Mouse (Mus musculus) spleen, adult 2 months (tissue): ENCODE data around the gene Pacsin2. TPM values are rescaled to one million over a fixed set of nuclear protein-coding genes. Genes with fewer than 3 reads are reported as not detected.
"Not testable (repeated sequence)": the region's sequence is repeated elsewhere in the genome, so short reads cannot be mapped to it uniquely, and the experiment has no call there.

ENCODE experiments used
- DNase-seq, 2 experiments: peaks; one replicate each; pipeline versions ENCODE4 v3.0.0 to v3.0.0-alpha.2; 2012 to 2021; ENCODE audit warnings: low spot score in 2 of 2, low read depth in 1 of 2
- H3K27ac ChIP-seq: fragments of 200-500 bp; 2 replicates; pipeline ENCODE4 v1.5.1; 2012; ENCODE audit warnings: low read length, inconsistent platforms; ENCODE audit not compliant: insufficient read depth
- H3K27me3 ChIP-seq: fragments of 200-500 bp; 2 replicates; pipeline ENCODE4 v1.6.1; 2012; ENCODE audit warnings: mild to moderate bottlenecking, moderate library complexity, low read length, inconsistent platforms; ENCODE audit not compliant: control insufficient read depth, insufficient read depth
- H3K36me3 ChIP-seq: fragments of 200-500 bp; 2 replicates; pipeline ENCODE4 v1.6.1; 2012; ENCODE audit warnings: mild to moderate bottlenecking, low read length, inconsistent platforms; ENCODE audit not compliant: control insufficient read depth, insufficient read depth
- H3K4me1 ChIP-seq: fragments of 200-500 bp; 2 replicates; pipeline ENCODE4 v1.6.1; 2011; ENCODE audit warnings: inconsistent platforms; ENCODE audit not compliant: control insufficient read depth, insufficient read depth, insufficient read length
- H3K4me3 ChIP-seq: fragments of 200-500 bp; 2 replicates; pipeline ENCODE4 v1.5.1; 2011; ENCODE audit warnings: mild to moderate bottlenecking, inconsistent platforms; ENCODE audit not compliant: insufficient read depth, insufficient read length; ENCODE audit errors: extremely low read depth
- CTCF ChIP-seq: fragments of 200-500 bp; IDR thresholded peaks from 2 replicates; pipeline ENCODE4 v1.5.1; 2011; ENCODE audit warnings: mild to moderate bottlenecking, inconsistent platforms; ENCODE audit not compliant: insufficient read depth, insufficient read length, insufficient replicate concordance; ENCODE audit errors: extremely low read depth
- POLR2A ChIP-seq: fragments of 200-500 bp; IDR thresholded peaks from 2 replicates; pipeline ENCODE4 v1.6.1; 2011; ENCODE audit warnings: low read depth, low read length, inconsistent platforms
- WGBS: fragments of 180-500 bp; shearing (Covaris S2); methylation state at CpG from one replicate; pipeline ENCODE4 v1.1.7; 2018; 5-methylcytosine and 5-hydroxymethylcytosine counted together
- polyA plus RNA-seq: library from polyadenylated mRNA; depleted of rRNA; stranded (reverse); fragments of >200 nt; gene quantifications from 2 replicates; pipeline ENCODE4 v1.2.3, GENCODE M21; 2012

Gene Pacsin2
- polyA plus RNA-seq, 1 experiment, result 27.6 TPM

GRCm38 (mm10) chr15:83463369-83464082, 880 bp downstream of the Pacsin2 start:
- H3K4me1 ChIP-seq, result peaks cover 3% of the 10 kb centered on the region; the same call in 1 of the 2 replicates
- peak overlapping the region; percentile 80 for H3K4me3 ChIP-seq
- no peaks in the 10 kb centered on the region for H3K36me3 ChIP-seq
- no peaks in the 10 kb centered on the region for H3K27me3 ChIP-seq
- 28% methylated on average over 17 of the region's 17 CpGs for WGBS
- H3K27ac ChIP-seq, result peak overlapping the region; percentile 83
- TF ChIP-seq POLR2A (no peak), CTCF (no peak)
- DNase-seq, result no peak

- H3K4me3 ChIP-seq, H3K4me1 ChIP-seq, H3K27ac ChIP-seq, H3K27me3 ChIP-seq, DNase-seq, H3K36me3 ChIP-seq: not testable (repeated sequence)
- 92% methylated on average over 8 of the region's 8 CpGs for WGBS
Observed at GRCm38 (mm10) chr15:83462349-83462748, 2.1 kb downstream of the Pacsin2 start.

DNA sequence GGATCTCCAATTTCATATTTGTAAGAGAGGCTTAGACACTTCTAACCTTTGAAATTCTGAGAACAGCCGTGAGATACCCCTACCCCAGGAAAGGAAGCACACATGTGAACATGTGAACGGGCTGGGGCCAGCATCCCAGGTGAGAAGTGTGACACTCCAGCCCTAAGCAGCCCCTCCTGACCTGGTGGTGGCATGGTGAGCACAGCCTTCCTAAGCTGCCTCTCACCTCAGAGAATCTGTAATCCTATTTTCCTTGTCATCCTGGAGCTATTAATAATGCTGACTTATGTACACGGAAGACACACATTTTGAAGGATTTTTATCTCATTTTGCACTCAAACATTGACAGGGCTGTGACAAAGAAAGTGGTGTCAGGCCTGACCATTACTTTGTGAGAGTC, 3.5 kb downstream of the Pacsin2 start:
- Histone ChIP-seq H3K27me3 (no peaks in the 10 kb centered on the region), H3K4me3 (no peak overlapping the region), H3K4me1 (peaks cover 3% of the 10 kb centered on the region; the same call in 1 of the 2 replicates), H3K36me3 (no peaks in the 10 kb centered on the region), H3K27ac (no peak overlapping the region)
- WGBS, result 91% methylated on average over 3 of the region's 3 CpGs
- no peak for DNase-seq
- TF ChIP-seq POLR2A, result no peak
- TF ChIP-seq CTCF, result no peak

DNA sequence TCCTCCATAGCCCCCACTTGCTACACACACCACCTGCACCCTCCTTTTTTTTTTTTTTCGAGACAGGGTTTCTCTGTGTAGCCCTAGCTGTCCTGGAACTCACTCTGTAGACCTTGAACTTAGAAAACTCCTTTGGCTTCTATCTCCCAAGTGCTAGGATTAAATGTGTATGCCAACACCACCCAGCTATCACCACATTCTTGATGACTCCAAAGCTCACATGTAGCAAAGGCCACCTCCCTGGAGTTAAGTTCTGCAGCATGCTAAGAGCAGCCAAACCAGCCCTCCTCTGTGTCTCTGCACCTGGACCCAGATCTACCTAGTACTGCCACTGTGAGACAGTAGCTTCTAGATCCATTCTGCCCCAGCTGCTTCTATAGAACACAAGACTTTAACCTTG, 6.9 kb downstream of the Pacsin2 start:
- Histone ChIP-seq H3K4me1 (peaks cover 5% of the 10 kb centered on the region; the same call in 1 of the 2 replicates), H3K4me3 (no peak overlapping the region), H3K27me3 (no peaks in the 10 kb centered on the region), H3K27ac (no peak overlapping the region), H3K36me3 (no peaks in the 10 kb centered on the region)
- no peak for DNase-seq
- 94% methylated on average over 1 of the region's 1 CpGs for WGBS
- TF ChIP-seq CTCF (no peak), POLR2A (no peak)

- Histone ChIP-seq H3K4me3 (no peak overlapping the region), H3K27me3 (no peaks in the 10 kb centered on the region), H3K36me3 (no peaks in the 10 kb centered on the region), H3K4me1 (peaks cover 19% of the 10 kb centered on the region; the same call in 1 of the 2 replicates), H3K27ac (no peak overlapping the region)
- DNase-seq, result no peak
- 89% methylated on average over 5 of the region's 5 CpGs for WGBS
- no peak for TF ChIP-seq CTCF
- no peak for TF ChIP-seq POLR2A
Observed at GRCm38 (mm10) chr15:83455637-83456036, 8.8 kb downstream of the Pacsin2 start.

- Histone ChIP-seq H3K4me1 (peaks cover 20% of the 10 kb centered on the region; the same call in 1 of the 2 replicates), H3K4me3 (no peak overlapping the region), H3K27me3 (no peaks in the 10 kb centered on the region), H3K27ac (no peak overlapping the region), H3K36me3 (no peaks in the 10 kb centered on the region)
- TF ChIP-seq POLR2A (no peak), CTCF (no peak)
- 59% methylated on average over 3 of the region's 3 CpGs for WGBS
- DNase-seq, result no peak
Observed at GRCm38 (mm10) chr15:83455034-83455433, 9.4 kb downstream of the Pacsin2 start.

DNA sequence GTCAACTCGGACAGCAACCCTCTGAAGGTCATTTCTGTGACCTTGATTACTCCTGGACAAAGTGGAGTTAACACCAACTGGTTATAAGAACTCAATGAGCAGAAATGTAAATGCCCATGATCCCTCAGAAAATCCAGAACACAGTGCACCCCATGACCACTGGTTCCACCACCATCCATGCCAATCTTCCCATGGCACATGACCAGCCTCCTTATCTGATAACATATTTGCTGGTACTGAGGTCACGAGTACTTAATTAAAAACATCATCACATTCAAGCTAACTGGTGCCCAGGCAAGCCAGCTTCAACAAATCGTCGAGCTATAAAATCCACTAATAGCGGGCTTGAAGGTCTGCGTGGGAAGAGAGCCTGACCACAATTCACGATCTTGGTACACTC, 10.0 kb downstream of the Pacsin2 start:
- Histone ChIP-seq H3K4me3 (no peak overlapping the region), H3K27ac (no peak overlapping the region)
- 80% methylated on average over 7 of the region's 7 CpGs for WGBS

More for the DNA sequence above, 10.0 kb downstream of the Pacsin2 start:
- TF ChIP-seq CTCF (no peak), POLR2A (no peak)
- Histone ChIP-seq H3K27me3 (no peaks in the 10 kb centered on the region), H3K36me3 (no peaks in the 10 kb centered on the region), H3K4me1 (peaks cover 22% of the 10 kb centered on the region; the same call in 1 of the 2 replicates)
- DNase-seq, result no peak
